Mouse (Mus musculus) MEL (cell line): Measurements from ENCODE around the gene C3. TPM values are rescaled to one million over a fixed set of nuclear protein-coding genes. Genes with fewer than 3 reads are reported as not detected.

Experiments used
- DNase-seq: peaks from one replicate; pipeline ENCODE4 v3.0.0; 2011; ENCODE audit warnings: low read depth, low spot score
- H3K27ac ChIP-seq: 2 replicates; pipeline ENCODE4 v1.5.1; 2012; ENCODE audit warnings: low read depth, mild to moderate bottlenecking, control low read depth, low read length, moderate library complexity; ENCODE audit not compliant: control insufficient read depth
- H3K27me3 ChIP-seq, 2 experiments: fragments of 150-350 bp in 1 of 2; sonication (generic) in 1 of 2; 2 replicates each; pipeline ENCODE4 v1.6.1; 2012; ENCODE audit warnings: low read length in 2 of 2, mild to moderate bottlenecking in 2 of 2, improper control_type of control experiment in 1 of 2, moderate library complexity in 1 of 2; ENCODE audit not compliant: insufficient read depth in 2 of 2, control insufficient read depth in 1 of 2
- H3K36me3 ChIP-seq, 2 experiments: 2 replicates each; pipeline ENCODE4 v1.6.1; 2012 to 2014; ENCODE audit warnings: low read length in 2 of 2, improper control_type of control experiment in 1 of 2, inconsistent platforms in 1 of 2, mild to moderate bottlenecking in 1 of 2; ENCODE audit not compliant: insufficient read depth in 2 of 2, control insufficient read depth in 1 of 2
- H3K4me1 ChIP-seq, 2 experiments: fragments of 150-350 bp in 1 of 2; sonication (generic) in 1 of 2; 2 replicates each; pipeline ENCODE4 v1.6.1; 2012; ENCODE audit warnings: low read length in 2 of 2, improper control_type of control experiment in 1 of 2, mild to moderate bottlenecking in 1 of 2; ENCODE audit not compliant: insufficient read depth in 2 of 2, control insufficient read depth in 1 of 2
- H3K4me3 ChIP-seq, 2 experiments: fragments of 150-350 bp in 1 of 2; sonication (generic) in 1 of 2; 2 replicates each; pipeline ENCODE4 v1.5.1; 2012; ENCODE audit warnings: low read depth in 2 of 2, low read length in 2 of 2, mild to moderate bottlenecking in 2 of 2, moderate library complexity in 2 of 2, control low read depth in 1 of 2, improper control_type of control experiment in 1 of 2; ENCODE audit not compliant: control insufficient read depth in 1 of 2, insufficient read depth in 1 of 2
- H3K79me2 ChIP-seq: 2 replicates; pipeline ENCODE4 v1.6.1; 2012; ENCODE audit warnings: mild to moderate bottlenecking, low read length, moderate library complexity; ENCODE audit not compliant: control insufficient read depth, poor library complexity, insufficient read depth
- H3K9ac ChIP-seq: 2 replicates; pipeline ENCODE4 v1.6.1; 2012; ENCODE audit warnings: low read depth, mild to moderate bottlenecking, control low read depth, low read length, moderate library complexity; ENCODE audit not compliant: control insufficient read depth, poor library complexity, severe bottlenecking
- H3K9me3 ChIP-seq: fragments of 150-350 bp; sonication (generic); replicated peaks from 2 replicates; pipeline ENCODE4 v1.6.1; 2012; ENCODE audit warnings: mild to moderate bottlenecking, low read length, improper control_type of control experiment, moderate library complexity; ENCODE audit not compliant: insufficient read depth
- BHLHE40 ChIP-seq: IDR thresholded peaks from 2 replicates; pipeline ENCODE4 v1.6.1; 2012; ENCODE audit warnings: low read depth, mild to moderate bottlenecking, inconsistent platforms, low read length, improper control_type of control experiment, borderline replicate concordance
- CHD1 ChIP-seq: IDR thresholded peaks from 2 replicates; pipeline ENCODE4 v1.6.1; 2012; ENCODE audit warnings: low read depth, mild to moderate bottlenecking, inconsistent platforms, low read length, improper control_type of control experiment
- CHD2 ChIP-seq: IDR thresholded peaks from 2 replicates; pipeline ENCODE4 v1.6.1; 2011; ENCODE audit warnings: low read length, improper control_type of control experiment
- E2F4 ChIP-seq: IDR thresholded peaks from 2 replicates; pipeline ENCODE4 v1.6.1; 2011; ENCODE audit warnings: low read depth, low read length, improper control_type of control experiment, borderline replicate concordance
- ELF1 ChIP-seq: IDR thresholded peaks from 2 replicates; pipeline ENCODE4 v1.6.1; 2014; ENCODE audit warnings: low read depth, mild to moderate bottlenecking, inconsistent platforms, low read length, improper control_type of control experiment, moderate library complexity
- EP300 ChIP-seq, 2 experiments: IDR thresholded peaks; 2 replicates each; pipeline ENCODE4 v1.6.1; 2011; ENCODE audit warnings: improper control_type of control experiment in 2 of 2, low read length in 2 of 2, low read depth in 1 of 2, mild to moderate bottlenecking in 1 of 2
- GATA1 ChIP-seq: IDR thresholded peaks from 2 replicates; pipeline ENCODE4 v1.6.1; 2011; ENCODE audit warnings: low read depth, low read length, improper control_type of control experiment
- HCFC1 ChIP-seq: IDR thresholded peaks from 2 replicates; pipeline ENCODE4 v1.6.1; 2012; ENCODE audit warnings: low read depth, mild to moderate bottlenecking, inconsistent platforms, low read length, improper control_type of control experiment, moderate library complexity
- KAT2A ChIP-seq: conservative IDR thresholded peaks from 2 replicates; pipeline ENCODE4 v1.6.1; 2012; ENCODE audit warnings: low read depth, low read length, improper control_type of control experiment, inconsistent platforms
- MAFK ChIP-seq: IDR thresholded peaks from 2 replicates; pipeline ENCODE4 v1.6.1; 2011; ENCODE audit warnings: low read depth, mild to moderate bottlenecking, low read length, improper control_type of control experiment, borderline replicate concordance
- MAX ChIP-seq: IDR thresholded peaks from 2 replicates; pipeline ENCODE4 v1.6.1; 2011; ENCODE audit warnings: low read length, improper control_type of control experiment
- MAZ ChIP-seq: IDR thresholded peaks from 2 replicates; pipeline ENCODE4 v1.6.1; 2012; ENCODE audit warnings: low read depth, mild to moderate bottlenecking, inconsistent platforms, low read length, improper control_type of control experiment
- MXI1 ChIP-seq: IDR thresholded peaks from 2 replicates; pipeline ENCODE4 v1.6.1; 2011; ENCODE audit warnings: mild to moderate bottlenecking, low read depth, low read length, improper control_type of control experiment
- MYB ChIP-seq: IDR thresholded peaks from 2 replicates; pipeline ENCODE4 v1.6.1; 2011; ENCODE audit warnings: mild to moderate bottlenecking, low read depth, low read length, improper control_type of control experiment
- POLR2A ChIP-seq, 2 experiments: IDR thresholded peaks; 2 replicates each; pipeline ENCODE4 v1.6.1; 2011 to 2012; ENCODE audit warnings: low read length in 2 of 2, mild to moderate bottlenecking in 2 of 2, control low read depth in 1 of 2, improper control_type of control experiment in 1 of 2, low read depth in 1 of 2, moderate library complexity in 1 of 2; ENCODE audit not compliant: control insufficient read depth in 1 of 2, insufficient read depth in 1 of 2, poor library complexity in 1 of 2
- POLR2AphosphoS5 ChIP-seq: IDR thresholded peaks from 2 replicates; pipeline ENCODE4 v1.6.1; 2012; ENCODE audit warnings: low read depth, borderline replicate concordance, mild to moderate bottlenecking, inconsistent platforms, low read length, moderate library complexity, mixed read lengths
- RAD21 ChIP-seq: IDR thresholded peaks from 2 replicates; pipeline ENCODE4 v1.6.1; 2011; ENCODE audit warnings: mild to moderate bottlenecking, low read depth, low read length, improper control_type of control experiment
- SMC3 ChIP-seq: IDR thresholded peaks from 2 replicates; pipeline ENCODE4 v1.6.1; 2011; ENCODE audit warnings: low read depth, low read length, improper control_type of control experiment
- TAL1 ChIP-seq: IDR thresholded peaks from 2 replicates; pipeline ENCODE4 v1.6.1; 2012; ENCODE audit warnings: mild to moderate bottlenecking, inconsistent platforms, low read length, moderate library complexity, mixed read lengths
- TBP ChIP-seq: IDR thresholded peaks from 2 replicates; pipeline ENCODE4 v1.8.0; 2011; ENCODE audit warnings: low read depth, low read length, improper control_type of control experiment
- UBTF ChIP-seq: IDR thresholded peaks from 2 replicates; pipeline ENCODE4 v1.6.1; 2012; ENCODE audit warnings: low read depth, mild to moderate bottlenecking, inconsistent platforms, low read length, improper control_type of control experiment, moderate library complexity, borderline replicate concordance; ENCODE audit not compliant: insufficient read depth
- USF2 ChIP-seq, 2 experiments: IDR thresholded peaks; 2 replicates each; pipeline ENCODE4 v1.6.1; 2011 to 2012; ENCODE audit warnings: improper control_type of control experiment in 2 of 2, low read length in 2 of 2, borderline replicate concordance in 1 of 2, inconsistent platforms in 1 of 2, low read depth in 1 of 2, mild to moderate bottlenecking in 1 of 2; ENCODE audit not compliant: insufficient read depth in 1 of 2
- ZC3H11A ChIP-seq: IDR thresholded peaks from 2 replicates; pipeline ENCODE4 v1.6.1; 2012; ENCODE audit warnings: low read depth, mild to moderate bottlenecking, inconsistent platforms, low read length, improper control_type of control experiment
- ZKSCAN1 ChIP-seq: IDR thresholded peaks from 2 replicates; pipeline ENCODE4 v1.6.1; 2012; ENCODE audit warnings: low read depth, mild to moderate bottlenecking, inconsistent platforms, low read length, improper control_type of control experiment, moderate library complexity
- polyA plus RNA-seq, 2 experiments: library from polyadenylated mRNA; stranded (reverse) in 1 of 2; unstranded in 1 of 2; fragments of >175 nt in 1 of 2; fragments of >200 nt in 1 of 2; gene quantifications; 2 replicates each; pipeline versions ENCODE4 v1.2.1 to v1.2.4; 2012; ENCODE audit warnings: low replicate concordance in 2 of 2, low read depth in 1 of 2; ENCODE audit not compliant: insufficient read length in 2 of 2, insufficient read depth in 1 of 2, missing spikeins in 1 of 2
- total RNA-seq: library from RNA; depleted of rRNA; stranded (reverse); fragments of 300-350 nt; gene quantifications from 2 replicates; pipeline ENCODE4 v1.2.3, GENCODE M21; 2012

C3 gene
- total and polyA plus RNA-seq, 3 experiments = 0.35 to 3.2 TPM; not detected in 1

DNA sequence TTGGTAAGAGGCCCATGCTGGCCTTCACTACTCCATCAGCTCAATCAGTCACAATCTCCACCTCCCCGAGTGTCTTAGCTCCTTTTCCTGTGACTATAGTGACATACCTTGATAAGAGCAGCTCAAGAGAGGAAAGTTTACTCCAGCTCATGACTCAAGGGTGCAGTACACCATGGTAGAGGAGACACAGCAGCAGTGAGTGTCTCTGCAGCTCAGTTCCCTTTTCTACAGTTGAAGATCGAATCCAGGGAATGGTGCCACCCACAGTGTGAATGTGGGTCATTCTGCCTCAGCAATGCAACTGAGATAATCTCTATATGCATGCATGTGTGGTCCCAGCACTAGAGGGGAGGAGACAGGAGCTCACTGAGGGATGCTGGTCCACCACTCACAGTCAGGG, 42.3 kb downstream of the C3 start:
- H3K4me3 ChIP-seq = no peak overlapping the region
- no peak for TF ChIP-seq UBTF
- TF ChIP-seq TAL1 = no peak
- TF ChIP-seq TBP = peak; percentile 63; the same call in 1 of the 2 replicates
- TF ChIP-seq CHD2 = no peak
- 0 out of 2 replicates have a peak, but pooled peaks have one; percentile 17 for TF ChIP-seq SMC3
- TF ChIP-seq GATA1 = peak; percentile 18; the same call in 1 of the 2 replicates
- no peak for TF ChIP-seq POLR2AphosphoS5
- no peak for TF ChIP-seq ELF1
- no peak for TF ChIP-seq ZC3H11A
- no peak for TF ChIP-seq MXI1
- TF ChIP-seq KAT2A = no peak
- TF ChIP-seq HCFC1 = no peak
- no peak for TF ChIP-seq MYB
- no peak for TF ChIP-seq MAX
- 0 out of 4 replicates have a peak, but pooled peaks of 1 of the 2 experiments have one; percentile 22 for TF ChIP-seq EP300 (IDR thresholded peaks at IDR 0.05; ENCODE audit: low read depth in 1 of 2, low read length in 2 of 2)
- H3K36me3 ChIP-seq = peaks cover 0 to 17% of the 10 kb centered on the region in 2 experiments; a peak in 2 of 4 replicates
- peaks cover 3 to 25% of the 10 kb centered on the region in 2 experiments for H3K4me1 ChIP-seq
- peak; percentile 75 for DNase-seq
- no peaks in the 10 kb centered on the region for H3K79me2 ChIP-seq
- H3K27ac ChIP-seq = no peak overlapping the region
- no peaks in the 10 kb centered on the region for H3K27me3 ChIP-seq
- no peak overlapping the region for H3K9ac ChIP-seq
- no peaks in the 10 kb centered on the region for H3K9me3 ChIP-seq

DNA sequence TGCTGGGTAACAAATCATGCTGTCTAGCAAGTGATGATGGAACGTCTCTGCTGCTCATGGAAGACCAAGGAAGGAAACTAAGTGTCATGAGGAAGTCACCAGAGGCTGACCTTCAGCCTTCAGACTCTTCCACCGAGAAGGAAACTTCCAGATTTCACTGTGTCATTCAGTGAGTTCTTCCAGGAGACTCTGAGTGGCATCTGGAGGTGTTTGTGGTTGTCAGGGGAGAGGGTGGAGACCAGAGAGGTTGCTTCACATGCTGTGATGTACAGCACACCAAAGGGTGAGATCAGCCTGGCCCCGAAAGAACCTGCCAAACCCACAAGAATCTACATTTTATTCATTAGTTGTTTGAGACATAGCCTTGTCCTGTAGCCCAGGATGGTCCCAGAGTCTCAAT, 45.1 kb downstream of the C3 start:
- peaks cover 0 to under 1% of the 10 kb centered on the region in 2 experiments; a peak in 1 of 4 replicates for H3K36me3 ChIP-seq
- no peak overlapping the region for H3K27ac ChIP-seq
- TF ChIP-seq MXI1 = no peak
- TF ChIP-seq RAD21 = no peak
- TF ChIP-seq BHLHE40 = no peak
- TF ChIP-seq E2F4 = no peak
- TF ChIP-seq USF2 (IDR thresholded peaks at IDR 0.05; ENCODE audit: borderline replicate concordance in 1 of 2, insufficient read depth in 1 of 2, low read depth in 1 of 2, low read length in 2 of 2) = no peak
- TF ChIP-seq CHD1 = no peak
- TF ChIP-seq ZKSCAN1 = no peak
- no peak for TF ChIP-seq POLR2A (IDR thresholded peaks at IDR 0.05; ENCODE audit: control insufficient read depth in 1 of 2, insufficient read depth in 1 of 2, low read depth in 1 of 2, low read length in 2 of 2, poor library complexity in 1 of 2)
- no peak for TF ChIP-seq UBTF
- no peak for TF ChIP-seq TAL1
- TF ChIP-seq MAZ = no peak
- no peak for TF ChIP-seq EP300 (IDR thresholded peaks at IDR 0.05; ENCODE audit: low read depth in 1 of 2, low read length in 2 of 2)
- no peak for TF ChIP-seq TBP
- TF ChIP-seq ELF1 = no peak
- no peak for TF ChIP-seq KAT2A
- TF ChIP-seq MAFK = no peak
- TF ChIP-seq, all 39 proteins: peak for 0
- no peak for DNase-seq
- Histone ChIP-seq H3K79me2 (no peaks in the 10 kb centered on the region), H3K4me3 (no peak overlapping the region), H3K4me1 (peaks cover 0 to 8% of the 10 kb centered on the region in 2 experiments; a peak in 2 of 4 replicates), H3K9ac (no peak overlapping the region), H3K27me3 (no peaks in the 10 kb centered on the region), H3K9me3 (no peaks in the 10 kb centered on the region)
